Mouse (Mus musculus) bone marrow, adult 2 months (tissue): Measurements from ENCODE around the gene Dazap1.
A peak's percentile ranks its signal among the peaks of the same experiment; 100 is the strongest.

Experiments
- CTCF ChIP-seq: fragments of 200-500 bp; IDR thresholded peaks from 2 replicates; pipeline ENCODE4 v1.5.1; 2011; ENCODE audit warnings: low read length, control low read depth; ENCODE audit not compliant: control insufficient read depth, insufficient read depth
- POLR2A ChIP-seq: fragments of 200-500 bp; IDR thresholded peaks from 2 replicates; pipeline ENCODE4 v1.6.1; 2011; ENCODE audit warnings: low read depth, mild to moderate bottlenecking, control low read depth, low read length, borderline replicate concordance; ENCODE audit not compliant: control insufficient read depth

- no peak for TF ChIP-seq CTCF
- peak; percentile 91 for TF ChIP-seq POLR2A
These were observed 59.1 kb downstream of the Dazap1 start, which contains the start of gene 2310011J03Rik for GRCm38 (mm10) chr10:80320340-80320760.
